Mouse (Mus musculus) heart, embryonic 15.5 days (tissue): Measurements from ENCODE around the gene Gng5. TPM values are rescaled to one million over a fixed set of nuclear protein-coding genes. Genes with fewer than 3 reads are reported as not detected.

Experiments
- ATAC-seq: fragments of 200-750 bp; cut with Nextera tagmentation; replicated peaks from 2 replicates; pipeline ENCODE4 v1.8.0; 2017; ENCODE audit warnings: low read depth, moderate TSS enrichment; ENCODE audit not compliant: insufficient number of reproducible peaks, insufficient read depth, low FRiP score
- H3K27ac ChIP-seq: fragments of 300-500 bp; sonication (generic); 2 replicates; pipeline ENCODE4 v1.5.1; 2015; ENCODE audit warnings: mild to moderate bottlenecking, inconsistent platforms
- H3K27me3 ChIP-seq: fragments of 300-500 bp; sonication (generic); 2 replicates; pipeline ENCODE4 v1.6.1; 2015; ENCODE audit warnings: inconsistent platforms
- H3K36me3 ChIP-seq: fragments of 300-500 bp; sonication (generic); 2 replicates; pipeline ENCODE4 v1.6.1; 2015; ENCODE audit warnings: mild to moderate bottlenecking, inconsistent platforms
- H3K4me1 ChIP-seq: fragments of 300-500 bp; sonication (generic); replicated peaks from 2 replicates; pipeline ENCODE4 v1.6.1; 2015; ENCODE audit warnings: inconsistent platforms
- H3K4me2 ChIP-seq: fragments of 300-500 bp; sonication (generic); 2 replicates; pipeline ENCODE4 v1.6.1; 2015; ENCODE audit warnings: inconsistent platforms, mild to moderate bottlenecking, moderate library complexity
- H3K4me3 ChIP-seq: fragments of 300-500 bp; sonication (generic); 2 replicates; pipeline ENCODE4 v1.5.1; 2015; ENCODE audit warnings: mild to moderate bottlenecking, inconsistent platforms
- H3K9ac ChIP-seq: fragments of 300-500 bp; sonication (generic); 2 replicates; pipeline ENCODE4 v1.6.1; 2015; ENCODE audit warnings: mild to moderate bottlenecking, inconsistent platforms
- H3K9me3 ChIP-seq: fragments of 300-500 bp; sonication (generic); replicated peaks from 2 replicates; pipeline ENCODE4 v1.6.1; 2016; ENCODE audit warnings: inconsistent platforms
- WGBS: fragments of 180-500 bp; shearing (Covaris S2); methylation state at CpG from one replicate; pipeline ENCODE4 v1.1.7; 2015; ENCODE audit warnings: mixed read lengths; 5-methylcytosine and 5-hydroxymethylcytosine counted together
- polyA plus RNA-seq: library from polyadenylated mRNA; unstranded; fragments of >200 nt; fragmentation: Nextera tagmentation; extraction: Ambion mirVana; gene quantifications from 2 replicates; pipeline ENCODE4 v1.2.1, GENCODE M21; 2015

Gng5 gene
- polyA plus RNA-seq = 976 and 1,307 TPM in 2 replicates

DNA sequence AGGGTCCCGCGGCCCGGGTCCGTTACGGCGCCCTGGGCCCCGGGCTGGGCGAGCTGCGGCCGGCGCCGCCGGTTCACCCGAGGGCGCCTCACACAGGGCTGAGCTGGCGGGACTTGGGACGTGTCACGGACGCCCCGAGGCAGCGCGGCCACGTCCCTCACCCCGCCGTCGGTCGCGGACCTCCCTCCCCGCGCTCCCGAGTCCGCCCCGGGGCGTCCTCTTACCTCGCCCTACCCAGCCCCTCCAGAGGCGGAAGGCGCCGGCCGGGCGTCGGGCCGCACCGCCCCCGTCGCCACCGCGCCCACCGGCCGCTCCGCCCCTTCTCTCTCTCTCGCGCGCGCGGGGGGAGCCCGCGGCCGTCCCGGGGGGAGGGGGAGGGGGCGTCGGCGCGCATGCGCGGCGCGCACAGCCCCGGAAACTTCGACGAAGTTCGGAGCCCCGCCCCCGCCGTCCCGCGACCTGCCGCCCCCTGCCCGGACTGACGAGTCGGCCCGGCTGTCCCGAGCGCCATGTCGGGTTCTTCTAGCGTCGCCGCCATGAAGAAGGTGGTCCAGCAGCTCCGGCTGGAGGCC, at the start of gene Gng5, which contains the start of gene Spata1:
TSS of gene Gng5 (plus strand) at position 377 of the 572 bp plus-strand sequence.
TSS of gene Spata1 (minus strand) at position 323 of the 572 bp plus-strand sequence.
- Histone ChIP-seq H3K9ac (peak within 1 kb of the TSS; percentile 94), H3K4me1 (peaks cover 22% of the 10 kb centered on the region), H3K4me3 (peak within 1 kb of the TSS; percentile 89), H3K27ac (peak within 1 kb of the TSS; percentile 97), H3K4me2 (peak within 1 kb of the TSS; percentile 70), H3K27me3 (no peaks in the 10 kb centered on the region), H3K36me3 (peaks cover 10% of the 10 kb centered on the region; the same call in 1 of the 2 replicates), H3K9me3 (no peaks in the 10 kb centered on the region)
- WGBS = under 1% methylated on average over 53 of the region's 88 CpGs
- ATAC-seq = peak; percentile 97

DNA sequence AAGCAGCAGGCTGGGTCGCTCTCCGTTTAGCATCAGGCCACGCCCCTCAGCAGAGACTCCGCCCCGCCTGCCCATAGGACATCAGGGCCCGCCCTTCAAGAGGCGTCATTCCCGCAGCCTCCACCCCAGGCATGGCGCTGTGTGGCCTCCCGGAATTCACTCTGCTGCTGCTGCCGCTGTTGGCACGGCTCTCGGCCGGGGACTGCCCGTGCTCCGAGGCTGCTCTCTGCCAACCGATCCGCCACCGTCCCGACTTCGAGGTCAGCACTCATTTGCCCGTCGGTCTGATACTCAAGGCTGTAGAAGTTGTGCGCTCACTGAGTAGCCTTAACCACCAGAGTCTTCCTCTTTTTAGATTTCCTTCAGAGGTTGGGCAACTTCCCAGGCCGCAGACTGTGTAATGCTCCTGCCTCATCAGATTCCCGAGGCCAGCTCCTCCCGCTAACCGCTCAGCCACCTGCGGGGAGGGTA, 49.2 kb upstream of the Gng5 start:
- H3K27ac ChIP-seq = peak overlapping the region; percentile 84
- peak overlapping the region; percentile 64 for H3K9ac ChIP-seq
- under 1% methylated on average over 29 of the region's 29 CpGs for WGBS
- 0 out of 2 replicates have a peak, but pooled peaks cover 3% of the 10 kb centered on the region for H3K36me3 ChIP-seq
- H3K4me3 ChIP-seq = peak overlapping the region; percentile 63
- peak; percentile 100 for ATAC-seq
- H3K4me1 ChIP-seq = peaks cover 12% of the 10 kb centered on the region
- H3K27me3 ChIP-seq = no peaks in the 10 kb centered on the region
- H3K9me3 ChIP-seq = no peaks in the 10 kb centered on the region
- peak overlapping the region; percentile 69 for H3K4me2 ChIP-seq

DNA sequence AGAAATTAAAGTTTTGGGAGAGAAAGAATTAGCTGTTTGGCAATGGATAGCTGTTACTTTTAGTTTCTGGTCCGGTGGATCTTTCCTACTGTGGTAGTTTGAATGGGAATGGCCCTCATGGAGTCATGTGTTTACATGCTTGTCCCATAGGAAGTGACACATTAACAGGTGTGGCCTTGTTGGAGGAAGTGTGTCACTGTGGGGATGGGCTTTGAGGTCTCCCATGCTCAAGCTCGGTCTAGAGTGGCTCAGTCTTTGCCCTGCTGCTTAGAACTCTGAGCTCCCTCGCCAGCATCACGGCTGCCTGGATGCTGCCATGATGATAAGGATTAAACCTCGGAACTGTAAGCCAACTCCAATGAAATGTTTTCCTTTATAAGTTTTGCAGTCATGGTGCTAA, 48.2 kb upstream of the Gng5 start:
- no peak for ATAC-seq
- Histone ChIP-seq H3K4me3 (no peak overlapping the region), H3K9ac (no peak overlapping the region), H3K36me3 (peaks cover 10% of the 10 kb centered on the region; the same call in 1 of the 2 replicates), H3K27me3 (no peaks in the 10 kb centered on the region), H3K4me2 (peak overlapping the region; percentile 69; the same call in 1 of the 2 replicates), H3K9me3 (no peaks in the 10 kb centered on the region), H3K27ac (no peak overlapping the region), H3K4me1 (peaks cover 12% of the 10 kb centered on the region)
- WGBS = 85% methylated on average over 5 of the region's 5 CpGs

GRCm38 (mm10) chr3:146462939-146463338, 36.7 kb upstream of the Gng5 start:
- H3K4me1 ChIP-seq = no peaks in the 10 kb centered on the region
- H3K27me3 ChIP-seq = no peaks in the 10 kb centered on the region
- H3K4me3 ChIP-seq = no peak overlapping the region
- ATAC-seq = no peak
- H3K36me3 ChIP-seq = no peaks in the 10 kb centered on the region; the same call in 1 of the 2 replicates
- WGBS = 45% methylated on average over 2 of the region's 2 CpGs
- H3K9ac ChIP-seq = no peak overlapping the region
- no peak overlapping the region for H3K27ac ChIP-seq
- no peaks in the 10 kb centered on the region for H3K9me3 ChIP-seq
- no peak overlapping the region for H3K4me2 ChIP-seq

- H3K9ac ChIP-seq = no peak overlapping the region
- WGBS = 73% methylated on average over 2 of the region's 2 CpGs
- H3K4me3 ChIP-seq = no peak overlapping the region
- no peaks in the 10 kb centered on the region for H3K4me1 ChIP-seq
- no peak overlapping the region for H3K27ac ChIP-seq
- H3K36me3 ChIP-seq = no peaks in the 10 kb centered on the region
- no peak for ATAC-seq
- no peaks in the 10 kb centered on the region for H3K27me3 ChIP-seq
- no peaks in the 10 kb centered on the region for H3K9me3 ChIP-seq
- H3K4me2 ChIP-seq = no peak overlapping the region
Observed at GRCm38 (mm10) chr3:146469226-146469625, 30.4 kb upstream of the Gng5 start.

DNA sequence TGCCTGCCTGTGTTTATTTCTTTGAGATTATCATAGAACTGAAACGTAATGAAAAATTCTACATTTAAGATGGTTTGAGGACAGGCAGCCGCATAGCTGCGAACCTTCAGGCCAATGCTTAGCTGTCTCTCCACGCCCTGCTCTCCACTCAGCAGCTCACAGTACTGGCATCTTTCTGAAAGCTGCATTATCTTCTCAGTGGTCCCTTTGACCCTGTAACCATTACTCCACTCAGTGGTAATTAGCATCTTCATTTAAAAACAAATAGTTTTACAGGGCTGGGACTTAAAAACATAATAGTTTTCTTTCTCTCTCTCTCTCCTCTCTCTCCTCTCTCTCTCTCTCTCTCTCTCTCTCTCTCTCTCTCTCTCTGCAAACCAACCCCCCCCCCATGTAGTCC, 26.9 kb upstream of the Gng5 start:
- Histone ChIP-seq H3K4me3 (no peak overlapping the region), H3K27me3 (no peaks in the 10 kb centered on the region), H3K27ac (no peak overlapping the region), H3K36me3 (no peaks in the 10 kb centered on the region), H3K4me1 (no peaks in the 10 kb centered on the region), H3K4me2 (no peak overlapping the region), H3K9me3 (no peaks in the 10 kb centered on the region), H3K9ac (no peak overlapping the region)
- WGBS = 72% methylated on average over 4 of the region's 4 CpGs
- ATAC-seq = no peak

DNA sequence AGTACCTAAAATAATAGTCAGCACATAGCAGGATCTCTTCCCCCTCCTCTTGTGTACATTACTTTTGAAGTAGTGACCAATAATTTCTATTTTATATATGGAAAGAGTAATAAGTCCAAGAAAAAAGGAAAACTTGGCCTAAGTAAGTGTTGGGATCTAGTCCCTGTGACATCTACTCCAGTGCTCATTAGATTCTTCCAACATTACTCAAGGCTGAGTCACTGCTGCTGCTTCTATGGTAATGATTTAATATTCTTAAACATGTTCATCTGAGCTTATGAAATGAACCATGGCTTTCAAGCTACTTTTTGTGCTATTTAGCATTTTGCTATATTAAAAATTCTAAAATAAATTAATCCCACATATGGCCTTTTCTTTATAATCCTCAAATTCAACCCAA, 25.9 kb upstream of the Gng5 start:
- Histone ChIP-seq H3K4me3 (no peak overlapping the region), H3K4me1 (no peaks in the 10 kb centered on the region), H3K9ac (no peak overlapping the region), H3K27me3 (no peaks in the 10 kb centered on the region), H3K9me3 (no peaks in the 10 kb centered on the region), H3K4me2 (no peak overlapping the region), H3K27ac (no peak overlapping the region), H3K36me3 (no peaks in the 10 kb centered on the region)
- ATAC-seq = no peak

- ATAC-seq = no peak
- WGBS = 82% methylated on average over 3 of the region's 3 CpGs
- Histone ChIP-seq H3K4me3 (no peak overlapping the region), H3K4me1 (no peaks in the 10 kb centered on the region), H3K9me3 (no peaks in the 10 kb centered on the region), H3K9ac (no peak overlapping the region), H3K27ac (no peak overlapping the region), H3K4me2 (no peak overlapping the region), H3K27me3 (no peaks in the 10 kb centered on the region), H3K36me3 (no peaks in the 10 kb centered on the region)
Observed at GRCm38 (mm10) chr3:146474428-146474827, 25.2 kb upstream of the Gng5 start.

DNA sequence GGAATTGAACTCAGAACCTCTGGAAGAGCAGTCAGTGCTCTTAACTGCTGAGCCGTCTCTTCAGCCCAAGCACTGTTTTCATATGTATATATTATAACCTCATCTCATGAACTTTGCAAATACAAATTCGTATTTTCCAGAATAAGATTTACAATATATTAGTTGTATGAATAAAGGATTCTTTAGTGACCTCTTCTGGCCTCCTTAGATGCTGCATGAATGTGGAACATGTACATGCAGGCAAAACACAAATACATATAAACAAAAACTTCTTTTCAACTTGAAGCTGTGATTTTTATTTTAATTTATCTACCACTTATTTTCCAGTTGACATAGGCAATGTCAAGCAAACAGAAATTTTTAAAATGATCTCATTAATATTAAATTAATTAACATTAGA, 17.6 kb upstream of the Gng5 start:
- Histone ChIP-seq H3K4me3 (no peak overlapping the region), H3K36me3 (no peaks in the 10 kb centered on the region), H3K9ac (no peak overlapping the region), H3K4me2 (no peak overlapping the region), H3K9me3 (no peaks in the 10 kb centered on the region), H3K27me3 (no peaks in the 10 kb centered on the region), H3K27ac (no peak overlapping the region), H3K4me1 (no peaks in the 10 kb centered on the region)
- 65% methylated on average over 2 of the region's 2 CpGs for WGBS
- no peak for ATAC-seq

- no peaks in the 10 kb centered on the region for H3K9me3 ChIP-seq
- H3K4me3 ChIP-seq = no peak overlapping the region
- H3K4me2 ChIP-seq = no peak overlapping the region
- H3K4me1 ChIP-seq = no peaks in the 10 kb centered on the region
- no peaks in the 10 kb centered on the region for H3K27me3 ChIP-seq
- no peak for ATAC-seq
- no peak overlapping the region for H3K9ac ChIP-seq
- H3K27ac ChIP-seq = no peak overlapping the region
- WGBS = 80% methylated on average over 4 of the region's 4 CpGs
- H3K36me3 ChIP-seq = no peaks in the 10 kb centered on the region
Observed at GRCm38 (mm10) chr3:146486464-146486863, 13.1 kb upstream of the Gng5 start.

GRCm38 (mm10) chr3:146494941-146495340, 4.7 kb upstream of the Gng5 start:
- Histone ChIP-seq H3K4me3 (no peak overlapping the region), H3K9ac (no peak overlapping the region), H3K27ac (no peak overlapping the region), H3K36me3 (no peaks in the 10 kb centered on the region), H3K9me3 (no peaks in the 10 kb centered on the region), H3K27me3 (no peaks in the 10 kb centered on the region), H3K4me1 (peaks cover 4% of the 10 kb centered on the region; the same call in 1 of the 2 replicates), H3K4me2 (no peak overlapping the region)
- WGBS = 89% methylated on average over 8 of the region's 8 CpGs
- ATAC-seq = no peak

DNA sequence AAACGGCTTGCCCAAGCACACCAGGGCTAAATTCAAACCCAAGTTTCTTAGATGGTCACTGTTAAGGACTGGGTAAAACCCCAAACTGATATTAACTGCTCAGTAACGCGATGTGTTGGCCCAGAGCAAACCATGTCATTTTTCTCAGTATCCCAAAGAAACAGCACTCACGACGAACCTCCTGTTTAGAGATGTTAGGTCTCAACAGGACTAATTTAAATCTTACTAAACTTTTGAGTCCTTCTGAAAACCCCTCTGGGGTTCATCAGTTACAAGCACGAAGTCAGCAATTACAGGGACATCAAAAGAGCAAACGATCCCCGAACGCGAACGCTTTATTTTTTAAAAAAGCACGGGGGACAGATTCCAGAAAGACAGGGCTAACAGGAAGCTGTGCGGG, 618 bp upstream of the Gng5 start:
- Histone ChIP-seq H3K9ac (peak overlapping the region; percentile 94), H3K4me1 (peaks cover 22% of the 10 kb centered on the region), H3K27me3 (no peaks in the 10 kb centered on the region), H3K9me3 (no peaks in the 10 kb centered on the region), H3K4me2 (peak overlapping the region; percentile 67), H3K36me3 (peaks cover 9% of the 10 kb centered on the region; the same call in 1 of the 2 replicates), H3K27ac (peak overlapping the region; percentile 97), H3K4me3 (peak overlapping the region; percentile 89)
- ATAC-seq = no peak
- 2% methylated on average over 13 of the region's 13 CpGs for WGBS
